Mouse (Mus musculus): ENCODE data around the gene Dlgap1.
A peak's percentile ranks its signal among the peaks of the same experiment; 100 is the strongest.

The Dlgap1 gene

DNA sequence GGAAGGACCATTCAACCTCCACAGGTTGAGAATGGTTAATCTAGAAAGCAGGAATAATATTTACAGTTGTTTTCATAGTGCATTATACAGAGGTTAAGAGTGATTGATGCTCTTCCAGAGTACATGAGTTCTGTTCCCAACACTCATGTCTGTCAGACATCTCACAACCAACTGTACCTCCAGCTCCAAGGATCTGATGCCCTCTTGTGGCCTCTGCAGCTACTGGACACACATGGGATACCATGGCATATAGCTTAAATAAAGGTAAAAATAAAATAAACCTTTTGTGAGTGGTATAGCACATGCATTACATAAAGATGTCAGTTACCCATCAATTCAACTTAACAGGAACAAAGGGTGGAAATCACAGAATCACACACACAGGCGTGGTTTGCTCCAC is 674.3 kb downstream of the Dlgap1 start:
- DNase-seq: no peak

GRCm38 (mm10) chr17:70646641-70647040 is 677.8 kb downstream of the Dlgap1 start:
- peak; percentile 39 for DNase-seq

GRCm38 (mm10) chr17:70661382-70661781 is 692.5 kb downstream of the Dlgap1 start:
- DNase-seq: no peak

GRCm38 (mm10) chr17:70663992-70664391 is 695.1 kb downstream of the Dlgap1 start:
- no peak for DNase-seq

GRCm38 (mm10) chr17:70664484-70665040 is 695.7 kb downstream of the Dlgap1 start:
- DNase-seq: no peak

- DNase-seq: no peak
Observed at GRCm38 (mm10) chr17:70673985-70674384, 705.1 kb downstream of the Dlgap1 start.

DNA sequence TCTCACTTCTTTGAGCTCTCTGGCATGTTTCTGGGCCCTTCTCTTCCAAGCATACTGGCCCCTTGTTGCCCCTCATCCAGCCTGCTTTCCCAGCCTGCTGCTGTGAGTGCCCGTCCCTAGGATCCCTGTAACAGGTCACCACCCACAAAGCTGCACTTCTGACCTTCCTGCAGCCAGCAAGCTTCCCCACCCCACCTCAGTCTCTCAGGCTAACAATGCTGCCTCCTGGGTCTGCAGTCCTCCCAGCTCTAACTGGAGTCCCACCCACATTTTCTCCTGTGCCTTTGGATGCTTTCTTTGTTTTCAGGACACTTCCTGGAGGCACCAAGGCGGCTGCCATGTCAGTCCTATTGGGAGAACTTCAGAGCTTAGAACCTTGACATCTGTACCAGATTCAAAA is 707.6 kb downstream of the Dlgap1 start:
- DNase-seq: no peak

- DNase-seq: peak; percentile 89
Observed at GRCm38 (mm10) chr17:70683561-70684167, 714.8 kb downstream of the Dlgap1 start.

DNA sequence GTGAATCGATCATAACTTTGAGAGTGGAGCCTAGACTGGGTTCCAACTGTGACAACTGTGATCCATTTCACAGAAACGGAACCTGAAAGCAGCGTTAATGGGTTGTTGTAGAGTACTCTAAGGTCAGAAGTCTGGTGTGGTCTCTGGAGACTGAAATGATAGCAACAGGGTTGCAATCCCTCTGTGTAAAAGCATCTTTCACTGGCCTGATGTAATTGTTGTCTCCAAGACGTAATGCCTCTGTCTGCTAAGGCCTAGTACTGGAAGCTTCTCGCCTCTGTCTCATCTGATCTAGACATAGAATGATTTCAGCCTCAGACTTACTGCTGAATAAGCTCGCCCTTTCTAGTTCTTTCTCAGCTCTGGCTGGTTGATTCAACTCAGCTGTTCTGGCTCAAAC is 721.3 kb downstream of the Dlgap1 start:
- DNase-seq: no peak

DNA sequence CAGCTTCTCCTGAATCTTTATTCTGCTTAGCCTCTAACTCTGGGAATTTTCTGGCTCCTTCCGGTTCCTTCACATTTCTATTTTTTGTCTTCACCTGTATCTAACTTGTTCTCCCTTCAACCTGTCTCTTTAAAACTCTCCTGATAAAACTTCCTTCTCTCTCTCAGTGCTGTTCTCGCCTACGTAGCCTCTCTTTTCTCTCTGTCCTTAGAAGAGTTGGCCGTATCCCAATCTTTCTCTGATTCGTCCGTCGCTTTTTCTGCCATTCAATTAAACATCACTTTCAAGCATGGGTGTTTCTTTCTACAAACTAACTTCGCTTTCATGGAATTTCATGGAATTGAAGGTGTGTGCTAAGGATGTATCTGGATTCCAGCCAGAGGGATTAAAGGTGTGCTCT is 721.7 kb downstream of the Dlgap1 start:
- no peak for DNase-seq

DNA sequence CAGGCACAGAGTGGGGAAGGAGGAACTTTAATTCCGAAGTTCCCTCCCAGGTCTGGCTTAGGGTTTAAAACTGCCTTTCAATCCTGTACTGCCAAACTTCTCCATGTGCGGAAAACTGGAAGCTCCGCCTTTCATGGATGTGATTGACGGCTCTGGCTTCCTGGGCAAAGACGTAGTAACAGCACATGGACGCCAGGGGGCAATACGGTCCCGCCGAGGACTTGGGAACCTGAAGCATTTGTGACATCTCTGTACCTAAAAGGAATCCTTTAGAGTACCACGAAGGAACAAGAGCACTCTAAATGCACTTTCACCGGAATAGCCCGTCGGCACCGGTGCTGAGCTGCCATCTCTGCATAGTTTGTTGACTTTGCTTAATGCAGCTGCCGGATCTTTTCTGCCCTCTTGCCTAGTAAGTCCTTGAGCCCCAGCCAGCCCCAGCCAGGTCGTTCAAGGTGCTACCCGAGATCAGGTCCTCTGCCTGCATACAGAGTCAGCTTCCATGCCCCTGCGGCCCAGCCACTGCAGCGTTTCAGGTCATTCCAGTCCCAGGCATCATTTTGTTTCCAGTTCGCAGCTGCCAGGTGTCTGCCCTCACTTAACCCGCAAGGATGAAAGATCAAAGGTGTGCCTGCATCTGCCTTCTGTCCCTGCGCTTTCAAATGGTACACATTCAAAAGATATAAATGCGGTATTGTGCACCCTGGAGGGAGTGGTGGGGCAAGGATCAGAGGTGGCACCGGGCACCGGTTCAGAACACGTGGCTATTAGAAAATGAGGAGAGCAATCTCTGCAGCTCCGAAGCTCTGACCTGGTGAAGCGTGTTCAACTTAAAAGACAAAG is 738.3 kb downstream of the Dlgap1 start:
- DNase-seq: peak; percentile 89

GRCm38 (mm10) chr17:70707819-70708140 is 738.9 kb downstream of the Dlgap1 start:
- no peak for DNase-seq

- no peak for DNase-seq
Observed at GRCm38 (mm10) chr17:70709545-70709944, 740.7 kb downstream of the Dlgap1 start.

DNA sequence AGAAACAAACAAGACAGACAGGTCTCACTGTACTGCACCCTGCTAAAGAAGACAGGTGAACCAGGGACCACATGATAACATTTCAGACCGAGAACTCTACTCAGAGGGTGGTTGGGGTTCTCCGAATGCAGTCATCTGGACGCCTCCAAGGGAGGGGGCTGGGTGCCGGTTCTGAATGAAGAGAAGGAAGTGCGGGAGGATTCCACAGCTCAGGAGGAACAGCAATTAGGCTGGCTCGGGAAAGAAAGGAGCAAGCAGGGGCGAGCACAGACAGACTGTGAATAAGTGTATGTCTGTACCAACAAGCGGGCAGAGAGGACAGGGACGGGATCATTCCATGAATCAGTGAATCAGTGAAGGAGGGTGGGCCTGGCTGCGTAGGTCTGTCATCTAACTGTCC is 744.6 kb downstream of the Dlgap1 start:
- DNase-seq: no peak

DNA sequence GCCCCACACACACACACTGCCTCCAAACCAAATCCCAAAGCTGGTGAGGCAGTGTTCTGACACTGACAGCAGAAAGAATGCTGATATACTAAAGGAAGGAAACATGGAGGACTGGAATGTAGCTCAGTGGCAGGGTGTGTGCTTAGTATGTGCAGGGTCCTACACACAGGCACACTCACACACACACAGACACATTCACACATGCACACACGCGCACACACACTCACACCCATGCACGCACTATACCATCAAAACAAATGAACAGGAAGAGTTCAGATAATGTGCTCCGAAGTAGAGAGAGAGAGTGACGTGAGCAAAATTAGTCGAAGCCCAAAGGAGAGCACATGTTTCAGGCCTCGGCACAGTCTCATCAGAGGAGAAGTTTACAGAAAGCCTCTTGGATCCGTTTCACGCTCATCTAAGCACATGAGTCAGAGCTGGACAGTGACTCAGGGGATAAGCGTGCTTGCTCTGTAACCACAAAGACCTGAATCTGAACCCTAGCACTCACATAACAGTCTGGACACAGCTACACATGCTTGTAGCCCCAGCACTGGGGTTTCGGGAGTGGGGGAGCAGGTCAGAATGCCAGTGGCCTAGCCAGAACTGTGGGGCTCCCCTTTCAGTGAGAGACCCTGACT is 750.9 kb downstream of the Dlgap1 start:
- no peak for DNase-seq

DNA sequence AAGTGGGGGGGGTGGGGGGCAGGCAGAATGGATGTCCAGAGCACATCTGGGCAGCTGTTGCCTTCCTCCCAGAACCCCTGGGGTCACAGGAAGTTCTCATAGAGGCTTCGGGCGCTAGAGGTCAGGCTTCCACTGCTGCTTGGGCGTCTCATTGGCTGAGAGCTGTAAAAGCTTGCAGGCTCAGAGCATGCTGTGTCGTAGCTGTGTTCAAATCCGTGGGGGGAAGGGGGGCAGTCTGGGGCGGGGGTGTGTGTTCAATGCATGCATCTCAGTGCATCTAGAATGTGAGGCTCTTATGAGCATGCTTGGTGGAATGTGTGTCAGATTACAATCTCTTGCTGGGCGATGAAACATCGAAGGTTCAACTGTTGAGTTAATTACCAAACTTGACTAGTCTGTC is 751.9 kb downstream of the Dlgap1 start:
- DNase-seq: peak; percentile 44

DNA sequence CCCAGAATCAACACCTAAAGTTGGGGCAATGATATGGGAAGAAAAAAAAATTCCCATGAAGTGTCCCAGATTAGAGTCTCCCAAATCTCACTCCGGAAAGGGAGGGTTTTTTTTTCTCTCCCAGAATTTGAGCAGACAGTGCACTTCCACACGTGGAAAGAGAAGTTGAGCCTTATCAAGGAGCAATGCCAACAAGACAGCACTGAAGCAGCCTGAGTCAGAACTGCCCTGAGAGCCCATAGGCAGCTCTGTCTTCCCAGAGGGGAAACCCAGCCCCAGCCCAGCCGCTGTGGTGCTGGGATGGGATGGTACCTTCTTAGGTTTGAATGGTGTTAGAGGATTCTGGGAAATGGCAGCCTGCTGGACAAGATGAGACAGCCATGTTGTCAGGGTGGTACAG is 753.3 kb downstream of the Dlgap1 start:
- DNase-seq: no peak

DNA sequence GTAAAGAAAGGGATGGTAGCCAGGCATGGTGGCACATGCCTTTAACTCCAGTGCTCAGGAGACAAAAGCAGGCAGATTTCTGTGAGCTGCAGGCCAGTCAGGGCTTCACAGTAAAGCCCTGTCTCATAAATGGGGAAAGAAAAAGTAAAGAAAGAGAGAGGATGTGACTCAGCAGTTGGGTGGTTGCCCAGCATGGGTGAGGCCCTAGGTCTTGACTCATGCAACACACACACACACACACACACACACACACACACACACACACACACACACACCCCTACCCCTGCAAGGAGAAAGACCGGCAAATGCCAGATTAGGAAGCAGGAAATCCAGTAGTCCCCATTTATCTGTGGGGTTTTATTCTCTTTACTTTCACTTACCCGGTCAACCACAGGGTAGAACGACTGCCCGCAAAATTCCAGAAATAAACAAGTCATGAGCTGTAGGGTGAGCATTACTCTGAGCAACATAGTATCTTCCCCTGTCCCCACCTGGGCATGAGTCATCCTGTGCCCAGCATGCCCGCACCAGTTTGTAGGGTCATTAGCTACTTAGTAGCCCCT is 759.9 kb downstream of the Dlgap1 start:
- peak; percentile 84 for DNase-seq

GRCm38 (mm10) chr17:70734728-70735127 is 765.9 kb downstream of the Dlgap1 start:
- no peak for DNase-seq

- no peak for DNase-seq
Observed at GRCm38 (mm10) chr17:70735396-70735795, 766.5 kb downstream of the Dlgap1 start.

DNA sequence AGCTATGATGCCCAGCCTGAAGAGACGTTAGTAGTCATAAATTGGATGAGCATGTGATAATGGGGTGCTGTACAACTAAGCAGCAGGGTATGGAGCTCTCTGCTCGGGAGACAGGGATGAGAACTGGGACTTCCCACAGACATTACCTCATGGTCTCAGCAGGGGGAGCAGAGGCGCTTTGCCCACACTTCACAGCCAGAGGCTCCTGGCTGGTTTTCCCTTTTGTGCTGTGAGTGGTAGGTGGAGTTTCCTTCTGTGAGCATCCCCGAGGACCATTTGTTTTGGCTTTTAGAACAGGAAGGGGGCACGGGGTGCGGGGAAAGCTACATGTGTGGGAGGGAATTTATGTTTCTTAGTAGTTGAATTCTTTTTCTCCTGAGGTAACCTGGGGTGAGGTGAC is 768.6 kb downstream of the Dlgap1 start:
- DNase-seq: peak; percentile 84

DNA sequence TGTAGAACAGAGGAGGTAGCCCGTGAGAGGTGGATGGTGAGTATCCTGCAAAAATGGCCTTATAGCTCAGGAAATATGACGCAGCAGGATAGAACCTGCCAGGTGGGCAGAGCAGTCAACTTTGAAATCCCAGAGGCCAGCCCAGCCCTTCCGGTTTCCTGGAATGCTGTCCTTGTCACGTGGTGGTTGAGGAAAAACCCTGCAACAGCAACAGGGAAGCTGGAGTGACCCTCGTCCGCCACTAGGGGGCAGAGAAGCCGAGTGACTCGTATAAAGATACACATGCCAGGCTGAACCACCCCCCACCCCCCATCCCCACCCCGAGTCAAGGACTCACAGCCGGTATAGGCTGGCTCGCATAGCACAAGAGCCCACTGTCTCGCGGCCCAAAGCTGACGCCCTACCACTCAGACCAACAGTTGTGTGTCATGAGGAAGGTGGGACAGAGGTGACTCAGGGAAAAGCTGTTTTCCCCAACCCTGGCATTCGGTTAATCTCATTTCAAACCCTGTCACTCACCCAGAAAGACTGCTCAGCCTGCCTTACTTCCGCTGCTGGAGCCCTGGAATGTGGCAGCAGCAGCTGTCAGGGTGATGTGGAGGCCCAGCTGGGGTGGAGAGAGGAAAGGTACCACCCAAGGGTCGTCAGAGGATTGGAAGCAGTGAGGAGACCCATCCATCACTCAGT is 769.4 kb downstream of the Dlgap1 start:
- peak; percentile 95 for DNase-seq

- no peak for DNase-seq
Observed at GRCm38 (mm10) chr17:70739346-70739745, 770.5 kb downstream of the Dlgap1 start.
